Mouse (Mus musculus) lung, adult 2 months (tissue): ENCODE measurements at regions not wholly inside any gene's neighbourhood (a gene's known extent, or its start where the extent isn't known, plus 50 kb on each side); places are given as distances from the start of the nearest gene placed in this dataset.

Source experiments
- DNase-seq: peaks from one replicate; pipeline ENCODE4 v3.0.0; 2022
- H3K4me1 ChIP-seq: fragments of 200-500 bp; 2 replicates; pipeline ENCODE4 v1.6.1; 2011; ENCODE audit warnings: low read length; ENCODE audit not compliant: control insufficient read depth, insufficient read depth
- H3K4me3 ChIP-seq: fragments of 200-500 bp; replicated peaks from 2 replicates; pipeline ENCODE3; 2011; ENCODE audit warnings: low read depth, mild to moderate bottlenecking, control low read depth, low read length; ENCODE audit errors: extremely low read depth
- CTCF ChIP-seq: fragments of 200-500 bp; IDR thresholded peaks from 2 replicates; pipeline ENCODE4 v1.5.1; 2011; ENCODE audit warnings: mild to moderate bottlenecking, low read length, control low read depth; ENCODE audit not compliant: insufficient read depth
- POLR2A ChIP-seq: fragments of 200-500 bp; IDR thresholded peaks from 2 replicates; pipeline ENCODE4 v1.6.1; 2011; ENCODE audit warnings: low read depth, mild to moderate bottlenecking, control low read depth, low read length, borderline replicate concordance; ENCODE audit errors: extremely low read depth
- WGBS: fragments of 180-500 bp; shearing (Covaris S2); methylation state at CpG from one replicate; pipeline ENCODE4 v1.1.7; 2018; 5-methylcytosine and 5-hydroxymethylcytosine counted together

GRCm38 (mm10) chr8:126669154-126669553 lies 75.4 kb upstream of the Irf2bp2 start:
- WGBS, result 81% methylated on average over 6 of the region's 6 CpGs
- Histone ChIP-seq H3K4me1 (peaks cover 28% of the 10 kb centered on the region), H3K4me3 (no peak overlapping the region)
- TF ChIP-seq POLR2A (no peak), CTCF (no peak)
- DNase-seq, result no peak

- TF ChIP-seq CTCF (no peak), POLR2A (no peak)
- peaks cover 30% of the 10 kb centered on the region for H3K4me1 ChIP-seq
- WGBS, result 71% methylated on average over 5 of the region's 5 CpGs
- no peak overlapping the region for H3K4me3 ChIP-seq
- DNase-seq, result no peak
Observed at GRCm38 (mm10) chr8:126668657-126669025, 74.9 kb upstream of the Irf2bp2 start.

- peak; percentile 72 for DNase-seq
- no peak overlapping the region for H3K4me3 ChIP-seq
- whole genome bisulfite sequencing, result 40% methylated on average over 16 of the region's 16 CpGs
- TF ChIP-seq POLR2A, result no peak
- no peak for TF ChIP-seq CTCF
- H3K4me1 ChIP-seq, result peaks cover 36% of the 10 kb centered on the region
Observed at GRCm38 (mm10) chr8:126667721-126668656, 74.2 kb upstream of the Irf2bp2 start.

- Histone ChIP-seq H3K4me1 (peaks cover 43% of the 10 kb centered on the region), H3K4me3 (no peak overlapping the region)
- TF ChIP-seq CTCF (no peak), POLR2A (no peak; the same call in 1 of the 2 replicates)
- no peak for DNase-seq
- WGBS, result 51% methylated on average over 12 of the region's 12 CpGs
Observed at GRCm38 (mm10) chr8:126667086-126667720, 73.4 kb upstream of the Irf2bp2 start.

GRCm38 (mm10) chr8:126666327-126667085 lies 72.7 kb upstream of the Irf2bp2 start:
- WGBS, result 0% methylated on average over 14 of the region's 15 CpGs
- TF ChIP-seq POLR2A (peak; percentile 51; the same call in 1 of the 2 replicates), CTCF (no peak)
- peaks cover 50% of the 10 kb centered on the region for H3K4me1 ChIP-seq
- no peak overlapping the region for H3K4me3 ChIP-seq
- peak; percentile 99 for DNase-seq

- peak; percentile 76 for DNase-seq
- Histone ChIP-seq H3K4me1 (peaks cover 57% of the 10 kb centered on the region), H3K4me3 (peak overlapping the region; percentile 17)
- TF ChIP-seq POLR2A, result peak; percentile 51; the same call in 1 of the 2 replicates
- no peak for TF ChIP-seq CTCF
- WGBS, result 7% methylated on average over 18 of the region's 18 CpGs
Observed at GRCm38 (mm10) chr8:126665581-126666241, 71.9 kb upstream of the Irf2bp2 start.

GRCm38 (mm10) chr8:126664891-126665290 lies 71.1 kb upstream of the Irf2bp2 start:
- H3K4me3 ChIP-seq, result no peak overlapping the region
- peaks cover 63% of the 10 kb centered on the region for H3K4me1 ChIP-seq
- no peak for TF ChIP-seq POLR2A
- no peak for TF ChIP-seq CTCF
- DNase-seq, result no peak
- 55% methylated on average over 5 of the region's 5 CpGs for WGBS

- TF ChIP-seq POLR2A, result no peak
- TF ChIP-seq CTCF, result no peak
- WGBS, result 22% methylated on average over 14 of the region's 14 CpGs
- DNase-seq, result peak; percentile 54
- peaks cover 62% of the 10 kb centered on the region for H3K4me1 ChIP-seq
- no peak overlapping the region for H3K4me3 ChIP-seq
Observed at GRCm38 (mm10) chr8:126662797-126663784, 69.3 kb upstream of the Irf2bp2 start.
